Mouse (Mus musculus): ENCODE data around the gene Nup107.

- TF ChIP-seq POLR2A (IDR thresholded peaks at IDR 0.05; ENCODE audit: extremely low read depth, insufficient read depth, low read length) (no peak), CTCF (IDR thresholded peaks at IDR 0.05; ENCODE audit: extremely low read depth, insufficient read depth, low read length) (no peak)
Measured at GRCm38 (mm10) chr10:117737075-117737474, 55.4 kb downstream of the Nup107 start.

All from cortical plate, adult 2 months (tissue).